Mouse (Mus musculus): ENCODE measurements around the gene Cstf3.

Gene Cstf3

GRCm38 (mm10) chr2:104714254-104714691 lies 124.0 kb downstream of the Cstf3 start:
- DNase-seq, result no peak
